11 mouse cellular contexts compared by ENCODE assay signal in genomic region chr13:15664580-15665201, GRCm38 (mm10).
DNase-seq lines count a peak whose midpoint lies in the region; ATAC-seq lines count a peak whose summit lies in the region.
"Had no signal": no experiment of that assay in that cellular context is flagged by ENCODE, and none has a peak within 500 bp of the region (broad histone marks: within the 10 kb centered on the region; RNA-seq: fewer than 3 reads in every experiment).

No protein-coding gene starts in this region.

- no peaks in the 10 kb centered on the region for H3K9me3 ChIP-seq in kidney, embryonic 15.5 days (replicated peaks)
- no peaks in the 10 kb centered on the region for H3K9me3 ChIP-seq in limb, embryonic 11.5 days (ENCODE audit: control insufficient read depth, low read length)

- ATAC-seq in kidney, embryonic 15.5 days (replicated peaks; ENCODE audit: low FRiP score) = 0 out of 2 replicates have a peak, but pooled peaks have one; percentile 26
- peak; percentile 54; the same call in 1 of the 2 replicates for ATAC-seq in limb, embryonic 11.5 days (ENCODE audit: insufficient number of reproducible peaks, low FRiP score, low TSS enrichment, low read depth)
- ATAC-seq in granulocyte monocyte progenitor cell, adult 5-6 weeks (replicated peaks; ENCODE audit: poor library complexity, severe bottlenecking) = no peak

- H3K4me2 ChIP-seq in kidney, embryonic 15.5 days = no peak overlapping the region
- H3K4me2 ChIP-seq in limb, embryonic 11.5 days (ENCODE audit: low read depth, severe bottlenecking) = no peak overlapping the region

- no peak overlapping the region for H3K4me3 ChIP-seq in kidney, embryonic 15.5 days (replicated peaks)
- H3K4me3 ChIP-seq in limb, embryonic 11.5 days (ENCODE audit: low read depth, low read length) = no peak overlapping the region
- H3K4me3 ChIP-seq: megakaryocyte, embryonic 14.5 days had no signal

- no peak overlapping the region for H3K9ac ChIP-seq in kidney, embryonic 15.5 days
- H3K9ac ChIP-seq in limb, embryonic 11.5 days (ENCODE audit: low read length) = no peak overlapping the region

- peaks cover 11% of the 10 kb centered on the region; the same call in 1 of the 2 replicates for H3K4me1 ChIP-seq in kidney, embryonic 15.5 days
- H3K4me1 ChIP-seq in limb, embryonic 11.5 days (ENCODE audit: control insufficient read depth, insufficient read depth, low read length) = peaks cover 10% of the 10 kb centered on the region
- H3K4me1 ChIP-seq: megakaryocyte, embryonic 14.5 days had no signal

- H3K27ac ChIP-seq in kidney, embryonic 15.5 days = no peak overlapping the region
- H3K27ac ChIP-seq in limb, embryonic 11.5 days (replicated peaks; ENCODE audit: low read depth, low read length) = no peak overlapping the region

- H3K27me3 ChIP-seq in kidney, embryonic 15.5 days = no peaks in the 10 kb centered on the region
- H3K27me3 ChIP-seq in limb, embryonic 11.5 days (ENCODE audit: control insufficient read depth, insufficient read depth, low read length) = no peaks in the 10 kb centered on the region
- H3K27me3 ChIP-seq: megakaryocyte, embryonic 14.5 days had no signal

- peaks cover 23% of the 10 kb centered on the region for H3K36me3 ChIP-seq in kidney, embryonic 15.5 days
- H3K36me3 ChIP-seq in limb, embryonic 11.5 days (ENCODE audit: control insufficient read depth, insufficient read depth, low read length) = no peaks in the 10 kb centered on the region

- no peak for DNase-seq in kidney, postnatal 10 days
- DNase-seq in NIH3T3 (ENCODE audit: low read depth) = peak; percentile 70
- DNase-seq in embryo, embryonic 11 days = peak; percentile 63
- DNase-seq in limb, embryonic 11.5 days (ENCODE audit: low spot score) = peak; percentile 64
- no peak for DNase-seq in cerebellum, adult 8-10 months
- DNase-seq in ovary, postnatal 14 days (ENCODE audit: low spot score) = no peak
- DNase-seq: adrenal gland, adult 2 months; cerebellum, adult 11 months had no signal

- WGBS in kidney, embryonic 15.5 days = 27% methylated on average over 7 of the region's 7 CpGs
- WGBS in limb, embryonic 11.5 days = 7% methylated on average over 7 of the region's 7 CpGs

Comparison
In these comparisons a context has a peak if more than half of its experiments do, and no peak if none do; other contexts are left out.
1. DNase-seq: peak in NIH3T3 (single experiment), embryo, embryonic 11 days (single experiment) and limb, embryonic 11.5 days (single experiment); none in kidney, postnatal 10 days (single experiment), cerebellum, adult 8-10 months (single experiment) and ovary, postnatal 14 days (single experiment).